Mouse (Mus musculus): ENCODE measurements around the gene Scn2b. TPM values are rescaled to one million over a fixed set of nuclear protein-coding genes. Genes with fewer than 3 reads are reported as not detected.
A peak's percentile ranks its signal among the peaks of the same experiment; 100 is the strongest.

Scn2b gene
- 3.6 and 5.5 TPM in 2 replicates for polyA plus RNA-seq (2014; fragmentation: Nextera tagmentation; extraction: Ambion mirVana)

- Histone ChIP-seq H3K4me2 (replicated peaks; ENCODE audit: low read depth, low read length) (peak within 1 kb of the TSS; percentile 78), H3K36me3 (ENCODE audit: control insufficient read depth, insufficient read depth, low read length) (no peaks in the 10 kb centered on the region), H3K4me1 (ENCODE audit: control insufficient read depth, insufficient read depth, low read length) (peaks cover 16% of the 10 kb centered on the region; the same call in 1 of the 2 replicates), H3K9me3 (ENCODE audit: control insufficient read depth, low read depth, low read length) (no peaks in the 10 kb centered on the region), H3K9ac (replicated peaks; ENCODE audit: low read depth, low read length) (peak within 1 kb of the TSS; percentile 58), H3K4me3 (ENCODE audit: low read depth, low read length) (peak within 1 kb of the TSS; percentile 67), H3K27me3 (ENCODE audit: control insufficient read depth, insufficient read depth, low read length) (no peaks in the 10 kb centered on the region), H3K27ac (ENCODE audit: low read length) (peak within 1 kb of the TSS; percentile 89)
- peak; percentile 63; the same call in 1 of the 2 replicates for ATAC-seq (ENCODE audit: insufficient number of reproducible peaks, insufficient read depth, low FRiP score, low read depth)
- 2% methylated on average over 13 of the region's 13 CpGs for WGBS
Observed at GRCm38 (mm10) chr9:45117741-45118431, at the start of gene Scn2b. Gene Scn2b, plus strand, starts transcription at chr9:45117782.

- H3K4me1 ChIP-seq (ENCODE audit: control insufficient read depth, insufficient read depth, low read length): no peaks in the 10 kb centered on the region
- no peak overlapping the region for H3K4me2 ChIP-seq (replicated peaks; ENCODE audit: low read depth, low read length)
- H3K27ac ChIP-seq (ENCODE audit: low read length): no peak overlapping the region
- H3K9ac ChIP-seq (replicated peaks; ENCODE audit: low read depth, low read length): no peak overlapping the region
- no peaks in the 10 kb centered on the region for H3K36me3 ChIP-seq (ENCODE audit: control insufficient read depth, insufficient read depth, low read length)
- WGBS: 39% methylated on average over 3 of the region's 3 CpGs
- H3K4me3 ChIP-seq (ENCODE audit: low read depth, low read length): no peak overlapping the region
- no peak for ATAC-seq (ENCODE audit: insufficient number of reproducible peaks, insufficient read depth, low FRiP score, low read depth)
- H3K27me3 ChIP-seq (ENCODE audit: control insufficient read depth, insufficient read depth, low read length): no peaks in the 10 kb centered on the region
- no peaks in the 10 kb centered on the region for H3K9me3 ChIP-seq (ENCODE audit: control insufficient read depth, low read depth, low read length)
Observed at GRCm38 (mm10) chr9:45071800-45072199, 45.8 kb upstream of the Scn2b start.

- Histone ChIP-seq H3K9me3 (ENCODE audit: control insufficient read depth, low read depth, low read length) (no peaks in the 10 kb centered on the region), H3K9ac (replicated peaks; ENCODE audit: low read depth, low read length) (no peak overlapping the region), H3K27ac (ENCODE audit: low read length) (no peak overlapping the region), H3K4me1 (ENCODE audit: control insufficient read depth, insufficient read depth, low read length) (no peaks in the 10 kb centered on the region), H3K4me3 (ENCODE audit: low read depth, low read length) (no peak overlapping the region), H3K4me2 (replicated peaks; ENCODE audit: low read depth, low read length) (no peak overlapping the region), H3K36me3 (ENCODE audit: control insufficient read depth, insufficient read depth, low read length) (no peaks in the 10 kb centered on the region), H3K27me3 (ENCODE audit: control insufficient read depth, insufficient read depth, low read length) (no peaks in the 10 kb centered on the region)
- no peak for ATAC-seq (ENCODE audit: insufficient number of reproducible peaks, insufficient read depth, low FRiP score, low read depth)
- WGBS: 66% methylated on average over 3 of the region's 3 CpGs
Observed at GRCm38 (mm10) chr9:45077859-45078258, 39.7 kb upstream of the Scn2b start.

- ATAC-seq (ENCODE audit: insufficient number of reproducible peaks, insufficient read depth, low FRiP score, low read depth): no peak
- H3K4me1 ChIP-seq (ENCODE audit: control insufficient read depth, insufficient read depth, low read length): no peaks in the 10 kb centered on the region
- WGBS: 87% methylated on average over 5 of the region's 5 CpGs
- H3K36me3 ChIP-seq (ENCODE audit: control insufficient read depth, insufficient read depth, low read length): no peaks in the 10 kb centered on the region
- H3K27ac ChIP-seq (ENCODE audit: low read length): no peak within 1 kb of the TSS
- H3K27me3 ChIP-seq (ENCODE audit: control insufficient read depth, insufficient read depth, low read length): no peaks in the 10 kb centered on the region
- H3K4me2 ChIP-seq (replicated peaks; ENCODE audit: low read depth, low read length): no peak within 1 kb of the TSS
- no peaks in the 10 kb centered on the region for H3K9me3 ChIP-seq (ENCODE audit: control insufficient read depth, low read depth, low read length)
- H3K9ac ChIP-seq (replicated peaks; ENCODE audit: low read depth, low read length): no peak within 1 kb of the TSS
- H3K4me3 ChIP-seq (ENCODE audit: low read depth, low read length): no peak within 1 kb of the TSS
Observed at GRCm38 (mm10) chr9:45079011-45079410, 38.6 kb upstream of the Scn2b start, which contains the start of gene Jaml. Gene Jaml, plus strand, starts transcription at chr9:45079183.

GRCm38 (mm10) chr9:45083132-45083531, 34.5 kb upstream of the Scn2b start:
- no peak overlapping the region for H3K9ac ChIP-seq (replicated peaks; ENCODE audit: low read depth, low read length)
- H3K27me3 ChIP-seq (ENCODE audit: control insufficient read depth, insufficient read depth, low read length): no peaks in the 10 kb centered on the region
- H3K27ac ChIP-seq (ENCODE audit: low read length): no peak overlapping the region
- no peaks in the 10 kb centered on the region for H3K9me3 ChIP-seq (ENCODE audit: control insufficient read depth, low read depth, low read length)
- no peak overlapping the region for H3K4me3 ChIP-seq (ENCODE audit: low read depth, low read length)
- 89% methylated on average over 3 of the region's 3 CpGs for WGBS
- H3K4me2 ChIP-seq (replicated peaks; ENCODE audit: low read depth, low read length): no peak overlapping the region
- H3K36me3 ChIP-seq (ENCODE audit: control insufficient read depth, insufficient read depth, low read length): no peaks in the 10 kb centered on the region
- ATAC-seq (ENCODE audit: insufficient number of reproducible peaks, insufficient read depth, low FRiP score, low read depth): no peak
- no peaks in the 10 kb centered on the region for H3K4me1 ChIP-seq (ENCODE audit: control insufficient read depth, insufficient read depth, low read length)

GRCm38 (mm10) chr9:45084556-45084955, 33.0 kb upstream of the Scn2b start:
- no peaks in the 10 kb centered on the region for H3K9me3 ChIP-seq (ENCODE audit: control insufficient read depth, low read depth, low read length)
- no peak overlapping the region for H3K27ac ChIP-seq (ENCODE audit: low read length)
- no peak for ATAC-seq (ENCODE audit: insufficient number of reproducible peaks, insufficient read depth, low FRiP score, low read depth)
- no peak overlapping the region for H3K4me3 ChIP-seq (ENCODE audit: low read depth, low read length)
- H3K9ac ChIP-seq (replicated peaks; ENCODE audit: low read depth, low read length): no peak overlapping the region
- H3K27me3 ChIP-seq (ENCODE audit: control insufficient read depth, insufficient read depth, low read length): no peaks in the 10 kb centered on the region
- H3K4me1 ChIP-seq (ENCODE audit: control insufficient read depth, insufficient read depth, low read length): no peaks in the 10 kb centered on the region
- WGBS: 63% methylated on average over 5 of the region's 5 CpGs
- H3K4me2 ChIP-seq (replicated peaks; ENCODE audit: low read depth, low read length): no peak overlapping the region
- no peaks in the 10 kb centered on the region for H3K36me3 ChIP-seq (ENCODE audit: control insufficient read depth, insufficient read depth, low read length)

GRCm38 (mm10) chr9:45085741-45086690, 31.6 kb upstream of the Scn2b start:
- Histone ChIP-seq H3K4me1 (ENCODE audit: control insufficient read depth, insufficient read depth, low read length) (no peaks in the 10 kb centered on the region), H3K27me3 (ENCODE audit: control insufficient read depth, insufficient read depth, low read length) (no peaks in the 10 kb centered on the region), H3K4me2 (replicated peaks; ENCODE audit: low read depth, low read length) (no peak overlapping the region), H3K9me3 (ENCODE audit: control insufficient read depth, low read depth, low read length) (no peaks in the 10 kb centered on the region), H3K27ac (ENCODE audit: low read length) (no peak overlapping the region), H3K9ac (replicated peaks; ENCODE audit: low read depth, low read length) (no peak overlapping the region), H3K4me3 (ENCODE audit: low read depth, low read length) (no peak overlapping the region), H3K36me3 (ENCODE audit: control insufficient read depth, insufficient read depth, low read length) (no peaks in the 10 kb centered on the region)
- no peak for ATAC-seq (ENCODE audit: insufficient number of reproducible peaks, insufficient read depth, low FRiP score, low read depth)
- 77% methylated on average over 12 of the region's 12 CpGs for WGBS

GRCm38 (mm10) chr9:45088040-45088439, 29.5 kb upstream of the Scn2b start:
- H3K27ac ChIP-seq (ENCODE audit: low read length): no peak overlapping the region
- ATAC-seq (ENCODE audit: insufficient number of reproducible peaks, insufficient read depth, low FRiP score, low read depth): no peak
- no peaks in the 10 kb centered on the region for H3K27me3 ChIP-seq (ENCODE audit: control insufficient read depth, insufficient read depth, low read length)
- no peaks in the 10 kb centered on the region for H3K36me3 ChIP-seq (ENCODE audit: control insufficient read depth, insufficient read depth, low read length)
- no peaks in the 10 kb centered on the region for H3K9me3 ChIP-seq (ENCODE audit: control insufficient read depth, low read depth, low read length)
- no peak overlapping the region for H3K9ac ChIP-seq (replicated peaks; ENCODE audit: low read depth, low read length)
- H3K4me3 ChIP-seq (ENCODE audit: low read depth, low read length): no peak overlapping the region
- no peaks in the 10 kb centered on the region for H3K4me1 ChIP-seq (ENCODE audit: control insufficient read depth, insufficient read depth, low read length)
- H3K4me2 ChIP-seq (replicated peaks; ENCODE audit: low read depth, low read length): no peak overlapping the region
